Mouse (Mus musculus) adrenal gland, postnatal 10 days (tissue): ENCODE data around the gene Prkca. TPM values are rescaled to one million over a fixed set of nuclear protein-coding genes. Genes with fewer than 3 reads are reported as not detected.

Experiments used
- DNase-seq: peaks from one replicate; pipeline ENCODE4 v3.0.0; 2021; ENCODE audit warnings: mixed read lengths
- microRNA-seq: library from miRNA; unstranded; fragments of <30 nt; microRNA quantifications from one replicate; pipeline ENCODE4 v1.2.0, GENCODE M21; 2021
- total RNA-seq, 2 experiments: library from RNA; stranded (reverse); gene quantifications; 2 replicates each; pipeline ENCODE4 v1.2.3; 2021

Gene Prkca
- total RNA-seq, 2 experiments from 2014 or later: 10.3 to 16.3 TPM

GRCm38 (mm10) chr11:107946823-107947222 lies 396.9 kb downstream of the Prkca start:
- DNase-seq: no peak

DNA sequence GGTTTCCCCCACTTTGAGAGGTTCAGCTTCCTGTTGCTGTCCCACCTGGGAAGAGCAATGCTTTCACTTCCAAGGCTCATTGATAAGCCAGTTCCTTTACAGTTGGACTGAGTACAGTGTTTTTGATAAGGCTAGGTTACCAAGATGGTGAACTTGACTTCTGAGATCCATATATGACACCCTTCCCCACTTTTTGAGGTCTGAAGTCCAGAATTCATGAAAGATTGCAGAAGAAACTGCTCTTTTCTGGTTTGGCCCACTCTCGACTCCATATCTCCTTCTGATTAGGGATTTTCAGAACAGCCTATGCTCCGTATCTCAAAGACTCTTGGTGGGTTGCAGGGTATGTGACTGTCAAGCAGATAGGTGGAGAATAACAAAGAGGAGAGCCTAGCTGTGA lies 406.8 kb downstream of the Prkca start:
- DNase-seq: no peak

DNA sequence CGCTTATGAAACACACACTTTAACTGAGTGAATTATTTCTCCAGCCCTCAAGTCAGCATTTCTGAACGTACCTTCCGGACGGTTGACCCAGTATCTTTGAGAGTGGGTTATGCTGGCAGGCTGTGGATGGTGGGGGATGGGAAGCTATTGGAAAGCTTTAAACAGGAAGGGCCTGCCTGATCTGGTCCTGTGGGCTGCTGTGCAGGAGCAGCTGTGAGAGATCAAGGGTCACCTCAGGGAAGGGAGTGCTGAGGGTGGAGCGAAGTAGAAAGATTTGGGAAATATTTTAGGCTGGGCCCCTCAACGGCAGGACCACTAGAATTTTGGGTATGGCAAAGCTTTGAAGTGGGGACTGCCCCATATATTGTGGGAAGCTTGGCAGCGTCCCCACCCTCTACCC lies 412.0 kb downstream of the Prkca start:
- no peak for DNase-seq

DNA sequence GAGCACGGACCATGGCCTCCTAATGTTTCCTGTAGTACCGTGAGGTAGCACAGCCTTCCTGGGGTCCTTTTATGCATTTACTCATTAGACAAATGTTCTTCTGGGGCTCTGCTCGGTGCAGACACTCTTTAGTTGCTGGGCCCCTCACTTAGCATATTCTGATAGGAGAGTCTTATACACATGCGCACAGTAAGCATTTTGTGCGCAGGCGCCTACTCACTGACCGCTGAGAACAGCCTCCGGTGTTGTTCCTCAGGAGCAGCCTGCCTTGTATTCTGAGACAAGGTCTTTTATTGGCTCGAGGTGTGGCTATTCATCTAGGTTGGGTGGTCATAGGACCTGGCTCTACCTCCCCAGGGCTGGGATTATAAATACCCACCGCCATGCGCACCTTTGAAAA lies 412.4 kb downstream of the Prkca start:
- no peak for DNase-seq

- no peak for DNase-seq
Measured at GRCm38 (mm10) chr11:107929712-107930111, 414.0 kb downstream of the Prkca start.

DNA sequence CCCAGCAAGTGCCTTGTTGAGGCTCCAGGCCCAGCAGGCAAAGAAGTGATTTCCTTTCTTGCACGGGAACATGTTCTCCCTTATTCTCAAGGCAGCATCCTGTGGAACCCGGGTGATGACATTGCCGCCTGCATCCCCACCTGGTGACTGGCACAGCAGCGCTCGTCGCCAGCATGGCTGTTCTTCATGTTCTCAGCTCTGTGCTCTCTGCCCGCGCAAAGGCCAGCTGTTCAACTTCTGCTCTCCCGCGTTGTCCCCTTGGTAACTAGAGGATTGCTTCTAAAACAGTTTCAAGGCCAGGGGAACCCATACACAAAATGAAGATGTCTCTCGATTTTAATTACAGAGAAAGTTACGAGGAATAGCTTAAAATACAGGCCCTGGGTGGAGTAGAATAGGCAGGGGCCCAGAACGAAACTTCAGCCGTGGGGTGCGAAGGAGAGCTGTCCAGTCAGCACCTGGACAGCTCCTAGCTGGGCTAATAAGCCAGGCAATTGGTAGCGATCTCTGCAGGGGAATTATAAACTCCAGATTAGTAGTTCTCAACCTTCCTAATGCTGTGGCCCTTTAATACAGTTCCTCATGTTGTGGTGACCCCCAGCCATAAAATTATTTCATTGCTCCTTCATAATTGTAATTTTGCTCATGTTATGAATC lies 423.7 kb downstream of the Prkca start:
- DNase-seq: peak; percentile 44

GRCm38 (mm10) chr11:107917721-107918235 lies 425.9 kb downstream of the Prkca start:
- DNase-seq: no peak

DNA sequence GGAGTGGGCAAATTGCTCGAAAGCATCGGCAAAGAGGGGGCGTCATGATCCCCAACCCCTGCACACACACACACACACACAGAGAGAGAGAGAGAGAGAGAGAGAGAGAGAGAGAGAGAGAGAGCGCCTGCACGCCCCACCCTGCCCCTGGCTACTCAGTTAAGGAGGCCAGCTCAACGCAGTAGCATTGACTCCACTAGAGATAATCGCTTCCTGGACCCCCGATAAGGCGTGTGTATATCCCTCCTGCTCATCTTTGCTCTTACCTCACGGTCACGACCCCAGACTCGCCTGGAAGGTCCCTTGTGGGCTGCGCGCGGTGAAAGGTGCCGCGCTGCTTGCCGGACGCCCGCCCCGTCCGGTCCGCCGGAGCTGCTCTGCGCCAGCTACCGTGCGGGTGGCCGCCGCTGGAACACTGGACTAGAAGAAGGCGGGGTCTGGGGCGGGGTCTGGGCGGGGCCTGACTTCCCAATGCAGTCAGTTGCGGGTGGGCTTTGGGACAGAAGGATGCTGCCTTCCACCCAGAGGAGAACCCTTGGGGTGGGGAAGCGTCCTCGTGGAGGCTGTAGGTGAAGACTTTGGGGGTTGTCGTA lies 429.0 kb downstream of the Prkca start, which contains the start of gene Cacng5:
Gene Cacng5 (minus strand): TSS at position 422 of the 593 bp plus-strand sequence.
- DNase-seq: peak; percentile 48

DNA sequence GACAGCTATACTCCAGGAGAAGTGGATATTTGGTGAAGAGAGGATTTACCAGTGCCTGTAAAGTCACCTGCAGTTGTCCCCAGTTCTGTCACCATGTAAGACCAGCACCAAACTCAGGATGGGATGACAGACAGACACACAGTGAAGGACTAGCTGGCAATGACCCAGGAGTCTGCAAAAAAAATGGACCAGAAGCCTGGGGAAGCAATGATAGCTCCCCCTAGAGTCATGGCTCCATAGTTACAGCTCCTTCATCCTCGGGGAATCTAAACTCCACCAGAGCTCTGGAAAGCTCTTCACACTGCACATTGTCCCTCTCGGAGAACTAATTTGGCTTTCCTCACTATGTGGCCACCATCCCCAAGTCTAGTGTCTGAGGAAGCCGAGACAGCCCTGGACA lies 430.4 kb downstream of the Prkca start:
- DNase-seq: no peak

DNA sequence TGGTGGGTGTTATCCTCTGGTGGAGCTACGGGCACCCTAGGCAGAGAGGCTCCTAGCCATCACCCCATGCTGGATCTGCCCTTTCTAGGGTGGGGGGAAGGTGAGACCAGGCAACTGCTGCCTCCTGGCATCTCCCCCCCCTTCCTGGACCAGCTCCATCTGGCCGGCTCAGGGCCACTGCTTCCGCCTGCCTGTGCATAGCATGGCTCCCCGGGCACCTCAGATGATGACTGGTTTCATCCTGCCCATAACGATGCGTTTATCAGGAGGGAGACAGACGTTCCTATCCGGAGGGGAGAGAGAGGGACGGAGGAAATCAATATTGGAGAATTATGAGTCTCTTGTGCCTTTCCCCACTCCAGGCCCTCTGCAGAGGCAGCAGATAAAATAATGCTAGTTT lies 438.4 kb downstream of the Prkca start:
- peak; percentile 9 for DNase-seq

GRCm38 (mm10) chr11:107903966-107904605 lies 439.6 kb downstream of the Prkca start:
- DNase-seq: peak; percentile 68

- no peak for DNase-seq
Measured at GRCm38 (mm10) chr11:107900470-107900869, 443.3 kb downstream of the Prkca start.

DNA sequence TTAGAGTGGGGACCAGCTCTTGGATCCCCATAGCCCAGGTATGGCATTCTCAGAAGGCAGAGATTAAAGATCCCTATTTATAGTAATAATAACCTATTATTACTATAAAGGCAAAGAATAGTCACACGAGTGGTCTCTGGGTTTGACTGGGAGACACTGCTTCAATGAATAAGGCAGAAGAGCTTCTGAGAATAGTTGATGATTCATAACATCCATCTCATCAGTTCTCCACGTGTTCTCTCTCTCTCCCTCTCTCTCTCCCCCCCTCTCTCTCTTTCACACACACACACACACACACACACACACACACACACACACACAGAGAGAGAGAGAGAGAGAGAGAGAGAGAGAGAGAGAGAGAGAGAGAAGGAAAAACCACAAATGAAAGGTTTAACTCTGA lies 445.0 kb downstream of the Prkca start:
- DNase-seq: no peak

DNA sequence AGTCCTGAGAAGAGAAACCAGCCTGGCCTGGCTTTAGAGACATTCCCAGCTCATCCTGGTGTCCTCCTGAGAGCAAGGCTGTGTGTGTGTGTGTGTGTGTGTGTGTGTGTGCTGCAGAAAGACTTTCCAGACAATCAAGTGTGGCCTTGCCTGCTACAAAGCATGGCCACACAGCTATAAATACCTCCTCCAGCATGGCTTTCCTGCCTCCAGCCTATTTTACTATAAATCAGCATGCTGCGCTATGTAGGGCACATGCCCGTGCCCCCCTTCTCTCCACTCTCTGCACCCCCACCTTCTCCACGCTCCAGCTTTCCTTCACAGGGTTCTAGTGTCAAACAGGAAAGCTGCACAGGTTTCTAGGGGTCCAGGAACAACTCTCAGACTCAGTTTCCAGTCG lies 448.1 kb downstream of the Prkca start:
- peak; percentile 35 for DNase-seq

- DNase-seq: no peak
Measured at GRCm38 (mm10) chr11:107891377-107891776, 452.4 kb downstream of the Prkca start.

DNA sequence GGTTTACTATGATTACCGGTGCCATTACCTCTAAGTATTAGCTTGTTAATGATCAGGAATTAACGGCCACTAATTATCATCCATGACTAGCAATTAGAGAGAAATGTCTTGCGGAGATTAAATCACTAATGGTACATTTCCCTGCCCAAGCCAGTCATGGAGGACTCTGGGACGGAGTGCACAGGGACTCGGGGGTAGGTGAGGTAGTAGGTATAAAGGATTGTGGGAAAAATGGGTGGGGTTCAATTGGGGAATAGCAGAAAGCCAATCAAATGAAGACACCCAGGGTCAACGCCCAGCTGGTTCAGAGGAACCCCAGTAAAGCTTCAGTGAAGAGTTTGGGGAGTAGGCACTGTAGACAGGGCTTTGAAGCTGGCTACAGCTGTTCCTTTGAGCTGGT lies 456.4 kb downstream of the Prkca start:
- no peak for DNase-seq

Small RNAs within 50 kb of the gene (microRNA-seq; reads per million reads assigned to microRNA genes)
- not detected for gene Mir7223

Other genes starting within 250 kb of the Prkca start
- gene Apoh, start 574 bp downstream of the Prkca start, total RNA-seq: 100 to 1,000 TPM; 288 to 727 TPM
- 10 to 100 TPM; 14.4 to 14.9 TPM for gene Cep112, start 81.3 kb upstream of the Prkca start, total RNA-seq